Mouse (Mus musculus): ENCODE measurements around the gene Rac1. TPM values are rescaled to one million over a fixed set of nuclear protein-coding genes. Genes with fewer than 3 reads are reported as not detected.
"Not testable (repeated sequence)": the region's sequence is repeated elsewhere in the genome, so short reads cannot be mapped to it uniquely, and the experiment has no call there.

Gene Rac1
- polyA plus RNA-seq, 1 experiment from 2014 or later, result 391 TPM

- Histone ChIP-seq H3K9ac (no peak overlapping the region), H3K9me3 (no peaks in the 10 kb centered on the region), H3K36me3 (peaks cover 83% of the 10 kb centered on the region), H3K4me2 (no peak overlapping the region), H3K27ac (no peak overlapping the region), H3K27me3 (no peaks in the 10 kb centered on the region), H3K4me1 (replicated peaks) (peaks cover 12% of the 10 kb centered on the region), H3K4me3 (no peak overlapping the region)
- 92% methylated on average over 19 of the region's 19 CpGs for WGBS
- ATAC-seq (ENCODE audit: low FRiP score), result no peak
Observed at GRCm38 (mm10) chr5:143502899-143503557, 24.8 kb downstream of the Rac1 start.

- no peak overlapping the region for H3K27ac ChIP-seq
- 86% methylated on average over 2 of the region's 2 CpGs for WGBS
- no peaks in the 10 kb centered on the region for H3K9me3 ChIP-seq
- H3K27me3 ChIP-seq, result no peaks in the 10 kb centered on the region
- no peak overlapping the region for H3K4me2 ChIP-seq
- no peak for ATAC-seq (ENCODE audit: low FRiP score)
- H3K4me1 ChIP-seq (replicated peaks), result no peaks in the 10 kb centered on the region
- peaks cover 74% of the 10 kb centered on the region for H3K36me3 ChIP-seq
- no peak overlapping the region for H3K9ac ChIP-seq
- H3K4me3 ChIP-seq, result no peak overlapping the region
Observed at GRCm38 (mm10) chr5:143501649-143502048, 26.2 kb downstream of the Rac1 start.

- no peak overlapping the region for H3K4me2 ChIP-seq
- H3K36me3 ChIP-seq, result peaks cover 78% of the 10 kb centered on the region
- WGBS, result 90% methylated on average over 8 of the region's 8 CpGs
- no peaks in the 10 kb centered on the region for H3K9me3 ChIP-seq
- no peak overlapping the region for H3K27ac ChIP-seq
- ATAC-seq (ENCODE audit: low FRiP score), result no peak
- H3K27me3 ChIP-seq, result no peaks in the 10 kb centered on the region
- H3K4me1 ChIP-seq (replicated peaks), result no peaks in the 10 kb centered on the region
- no peak overlapping the region for H3K9ac ChIP-seq
- H3K4me3 ChIP-seq, result no peak overlapping the region
Observed at GRCm38 (mm10) chr5:143501140-143501539, 26.7 kb downstream of the Rac1 start.

- not testable (repeated sequence) for H3K27me3 ChIP-seq; H3K9ac ChIP-seq; ATAC-seq (ENCODE audit: low FRiP score); H3K9me3 ChIP-seq; H3K4me3 ChIP-seq; H3K27ac ChIP-seq; H3K4me2 ChIP-seq; H3K4me1 ChIP-seq (replicated peaks)
- 91% methylated on average over 13 of the region's 14 CpGs for WGBS
- peaks cover 78% of the 10 kb centered on the region for H3K36me3 ChIP-seq
Observed at GRCm38 (mm10) chr5:143500711-143501110, 27.1 kb downstream of the Rac1 start.

GRCm38 (mm10) chr5:143499686-143500085, 28.1 kb downstream of the Rac1 start:
- peaks cover 77% of the 10 kb centered on the region for H3K36me3 ChIP-seq
- WGBS, result 86% methylated on average over 4 of the region's 4 CpGs

GRCm38 (mm10) chr5:143499197-143499596, 28.6 kb downstream of the Rac1 start:
- H3K9me3 ChIP-seq, result no peaks in the 10 kb centered on the region
- H3K36me3 ChIP-seq, result peaks cover 78% of the 10 kb centered on the region
- no peak for ATAC-seq (ENCODE audit: low FRiP score)
- H3K4me3 ChIP-seq, result no peak overlapping the region
- no peak overlapping the region for H3K9ac ChIP-seq
- WGBS, result 91% methylated on average over 7 of the region's 7 CpGs
- H3K4me2 ChIP-seq, result no peak overlapping the region
- no peaks in the 10 kb centered on the region for H3K4me1 ChIP-seq (replicated peaks)
- no peaks in the 10 kb centered on the region for H3K27me3 ChIP-seq
- no peak overlapping the region for H3K27ac ChIP-seq

More at GRCm38 (mm10) chr5:143499686-143500085, 28.1 kb downstream of the Rac1 start:
- Histone ChIP-seq H3K27ac (no peak overlapping the region), H3K27me3 (no peaks in the 10 kb centered on the region), H3K4me3 (no peak overlapping the region), H3K9ac (no peak overlapping the region), H3K4me1 (replicated peaks) (no peaks in the 10 kb centered on the region), H3K9me3 (no peaks in the 10 kb centered on the region), H3K4me2 (no peak overlapping the region)
- no peak for ATAC-seq (ENCODE audit: low FRiP score)

GRCm38 (mm10) chr5:143497451-143497850, 30.4 kb downstream of the Rac1 start:
- H3K9me3 ChIP-seq, result no peaks in the 10 kb centered on the region
- no peaks in the 10 kb centered on the region for H3K27me3 ChIP-seq
- no peak overlapping the region for H3K4me2 ChIP-seq
- H3K4me3 ChIP-seq, result no peak overlapping the region
- H3K9ac ChIP-seq, result no peak overlapping the region
- no peak for ATAC-seq (ENCODE audit: low FRiP score)
- no peak overlapping the region for H3K27ac ChIP-seq
- H3K36me3 ChIP-seq, result peaks cover 74% of the 10 kb centered on the region
- 90% methylated on average over 3 of the region's 3 CpGs for WGBS
- H3K4me1 ChIP-seq (replicated peaks), result no peaks in the 10 kb centered on the region

GRCm38 (mm10) chr5:143495708-143496107, 32.1 kb downstream of the Rac1 start:
- H3K4me3 ChIP-seq, result no peak overlapping the region
- 96% methylated on average over 6 of the region's 6 CpGs for WGBS
- H3K9ac ChIP-seq, result no peak overlapping the region
- H3K36me3 ChIP-seq, result peaks cover 74% of the 10 kb centered on the region
- no peak overlapping the region for H3K4me2 ChIP-seq
- no peaks in the 10 kb centered on the region for H3K9me3 ChIP-seq
- no peak overlapping the region for H3K27ac ChIP-seq
- H3K27me3 ChIP-seq, result no peaks in the 10 kb centered on the region
- ATAC-seq (ENCODE audit: low FRiP score), result no peak
- H3K4me1 ChIP-seq (replicated peaks), result no peaks in the 10 kb centered on the region

GRCm38 (mm10) chr5:143493163-143493562, 34.7 kb downstream of the Rac1 start:
- Histone ChIP-seq H3K27me3 (no peaks in the 10 kb centered on the region), H3K36me3 (peaks cover 75% of the 10 kb centered on the region)
- WGBS, result 89% methylated on average over 10 of the region's 10 CpGs

GRCm38 (mm10) chr5:143491736-143492135, 36.1 kb downstream of the Rac1 start:
- Histone ChIP-seq H3K27ac (no peak overlapping the region), H3K27me3 (no peaks in the 10 kb centered on the region), H3K9me3 (no peaks in the 10 kb centered on the region), H3K9ac (no peak overlapping the region), H3K4me2 (no peak overlapping the region), H3K4me3 (no peak overlapping the region), H3K4me1 (replicated peaks) (no peaks in the 10 kb centered on the region), H3K36me3 (peaks cover 89% of the 10 kb centered on the region)
- ATAC-seq (ENCODE audit: low FRiP score), result no peak
- WGBS, result 95% methylated on average over 4 of the region's 4 CpGs

More at GRCm38 (mm10) chr5:143493163-143493562, 34.7 kb downstream of the Rac1 start:
- Histone ChIP-seq H3K4me1 (replicated peaks) (no peaks in the 10 kb centered on the region), H3K4me2 (no peak overlapping the region), H3K9ac (no peak overlapping the region), H3K4me3 (no peak overlapping the region), H3K9me3 (no peaks in the 10 kb centered on the region), H3K27ac (no peak overlapping the region)
- no peak for ATAC-seq (ENCODE audit: low FRiP score)

GRCm38 (mm10) chr5:143489749-143490342, 38.0 kb downstream of the Rac1 start:
- H3K4me3 ChIP-seq, result no peak overlapping the region
- H3K4me1 ChIP-seq (replicated peaks), result no peaks in the 10 kb centered on the region
- no peak overlapping the region for H3K4me2 ChIP-seq
- H3K27ac ChIP-seq, result no peak overlapping the region
- no peak for ATAC-seq (ENCODE audit: low FRiP score)
- peaks cover 86% of the 10 kb centered on the region for H3K36me3 ChIP-seq
- no peaks in the 10 kb centered on the region for H3K9me3 ChIP-seq
- H3K9ac ChIP-seq, result no peak overlapping the region
- no peaks in the 10 kb centered on the region for H3K27me3 ChIP-seq
- WGBS, result 92% methylated on average over 14 of the region's 14 CpGs

- Histone ChIP-seq H3K4me1 (replicated peaks) (no peaks in the 10 kb centered on the region), H3K9ac (no peak overlapping the region), H3K9me3 (no peaks in the 10 kb centered on the region), H3K36me3 (peaks cover 91% of the 10 kb centered on the region), H3K27me3 (no peaks in the 10 kb centered on the region), H3K27ac (no peak overlapping the region), H3K4me2 (no peak overlapping the region), H3K4me3 (no peak overlapping the region)
- 87% methylated on average over 5 of the region's 5 CpGs for WGBS
- ATAC-seq (ENCODE audit: low FRiP score), result no peak
Observed at GRCm38 (mm10) chr5:143487998-143488397, 39.8 kb downstream of the Rac1 start.

GRCm38 (mm10) chr5:143487193-143487592, 40.6 kb downstream of the Rac1 start:
- 97% methylated on average over 10 of the region's 10 CpGs for WGBS
- ATAC-seq (ENCODE audit: low FRiP score), result no peak
- H3K27me3 ChIP-seq, result no peaks in the 10 kb centered on the region
- peaks cover 92% of the 10 kb centered on the region for H3K36me3 ChIP-seq
- no peak overlapping the region for H3K4me2 ChIP-seq
- no peak overlapping the region for H3K9ac ChIP-seq
- no peak overlapping the region for H3K27ac ChIP-seq
- no peaks in the 10 kb centered on the region for H3K9me3 ChIP-seq
- H3K4me3 ChIP-seq, result no peak overlapping the region
- no peaks in the 10 kb centered on the region for H3K4me1 ChIP-seq (replicated peaks)

Data from hindbrain, embryonic 13.5 days (tissue).